Mouse (Mus musculus): ENCODE measurements around the gene Frg2f1.

Gene Frg2f1

DNA sequence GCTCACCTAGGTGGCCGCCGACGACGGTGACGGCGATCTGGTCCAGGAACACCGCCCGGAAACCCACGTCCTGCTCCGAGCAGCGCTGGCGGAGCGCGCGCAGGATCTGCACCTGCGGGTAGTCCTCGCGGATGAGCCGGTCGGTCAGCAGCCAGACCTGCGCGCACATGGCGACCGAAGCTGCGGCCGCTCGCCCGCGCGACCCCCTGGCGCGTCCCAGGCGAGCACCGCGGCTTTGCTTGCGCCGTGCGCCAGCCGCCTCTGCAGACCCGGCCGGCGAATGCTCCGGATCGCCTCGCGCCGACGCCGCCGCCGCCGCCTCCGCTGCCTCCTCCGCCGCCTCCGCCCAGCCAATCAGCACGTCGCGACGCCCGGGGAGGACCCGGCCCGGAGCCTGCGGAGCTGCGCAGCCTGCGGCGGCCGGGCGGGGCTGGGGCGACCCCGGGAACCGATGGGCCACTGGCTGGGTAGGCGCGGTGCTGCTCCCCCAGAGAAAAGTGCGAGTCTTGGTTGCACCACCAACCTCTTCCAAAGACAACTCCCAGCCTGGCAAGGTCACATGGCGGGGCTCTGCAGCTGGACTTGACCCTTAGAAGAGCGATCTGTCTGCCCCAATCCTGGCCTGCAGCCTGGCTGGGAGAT, 46.9 kb downstream of the Frg2f1 start, which contains the start of gene Rimkla:
TSS of gene Rimkla (minus strand) at position 338 of the 642 bp plus-strand sequence.
- DNase-seq (ENCODE audit: low spot score), result peak; percentile 38

DNA sequence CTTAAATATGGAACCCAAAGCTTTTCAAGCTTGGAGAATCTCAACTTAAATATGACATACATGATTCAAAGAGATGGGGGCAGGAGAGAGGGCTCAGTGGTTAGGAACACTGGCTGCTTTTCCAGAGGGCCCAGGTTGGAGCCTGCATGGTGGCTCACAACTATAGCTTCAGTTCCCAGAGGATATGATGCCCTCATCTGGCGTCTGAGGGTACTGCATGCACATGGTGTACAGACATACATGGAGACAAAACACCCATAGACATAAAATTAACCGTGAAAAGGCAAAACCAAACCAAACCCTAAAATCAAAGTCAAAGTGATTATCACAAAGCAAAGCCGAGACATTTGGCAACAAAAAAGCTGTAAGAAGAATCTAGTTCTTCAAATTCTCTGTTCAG, 48.5 kb downstream of the Frg2f1 start:
- no peak for DNase-seq (ENCODE audit: low spot score)

DNA sequence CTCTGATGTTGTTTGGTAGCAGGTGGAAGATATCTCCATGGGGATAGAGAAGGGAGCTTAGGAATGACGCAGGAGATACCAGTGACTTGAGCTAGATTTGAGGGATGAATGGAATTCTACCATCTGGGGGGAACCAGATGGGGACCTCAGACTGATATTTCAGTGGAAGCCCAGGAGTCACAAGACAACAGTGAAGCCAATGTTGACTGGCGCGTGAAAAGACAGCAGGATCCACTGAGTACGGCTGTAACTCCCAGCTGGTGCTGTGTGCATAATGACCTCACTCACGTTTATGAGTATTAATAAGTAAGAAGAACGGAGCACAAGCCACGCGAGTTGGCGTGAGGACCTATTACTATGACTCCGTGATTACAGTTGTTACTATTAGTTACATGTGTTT, 49.7 kb downstream of the Frg2f1 start:
- DNase-seq (ENCODE audit: low spot score), result no peak

DNA sequence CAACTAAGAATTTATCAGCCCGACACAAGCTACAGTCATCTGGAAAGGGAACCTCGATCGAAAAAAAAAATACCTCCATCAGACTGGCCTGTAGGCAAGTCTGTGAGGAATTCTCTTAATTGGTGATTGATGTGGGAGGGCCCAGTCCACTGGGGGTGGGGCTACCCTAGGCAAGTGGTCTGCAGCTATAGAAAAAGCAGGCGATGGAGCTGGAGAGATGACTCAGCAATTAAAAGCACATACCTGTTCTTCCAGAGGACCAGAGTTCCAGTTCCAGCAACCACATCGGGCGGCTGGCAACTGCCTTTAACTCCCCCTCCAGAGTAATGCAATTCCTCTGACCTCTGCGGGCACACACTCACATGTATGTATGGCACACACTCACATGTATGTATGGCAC, 54.4 kb downstream of the Frg2f1 start:
- no peak for DNase-seq (ENCODE audit: low spot score)

DNA sequence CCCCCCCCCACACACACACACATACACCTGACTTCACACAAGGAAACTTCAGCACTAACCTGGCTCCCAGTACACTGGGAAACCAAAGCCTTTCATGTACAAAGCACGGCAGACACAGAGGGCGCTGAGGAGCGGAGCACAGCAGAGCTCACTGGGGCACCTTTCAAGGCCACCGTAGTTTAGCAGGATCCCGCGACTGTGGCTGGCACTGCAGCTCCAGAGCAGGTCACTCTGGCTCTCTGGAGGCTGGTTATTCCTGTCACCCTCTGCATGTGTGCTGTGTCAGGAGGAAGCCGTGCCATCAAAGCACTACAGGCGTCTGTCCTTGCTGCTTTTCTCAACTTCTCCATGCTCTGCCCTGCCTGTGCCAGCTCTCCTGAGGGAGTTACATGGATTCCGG, 56.3 kb downstream of the Frg2f1 start:
- DNase-seq (ENCODE audit: low spot score), result no peak
